Mouse (Mus musculus): ENCODE data around the gene Zdhhc22. TPM values are rescaled to one million over a fixed set of nuclear protein-coding genes. Genes with fewer than 3 reads are reported as not detected.

Zdhhc22 gene
- total RNA-seq, 2 experiments from 2014 or later, result not detected

- no peak for ATAC-seq (replicated peaks; ENCODE audit: poor library complexity)
Measured at GRCm38 (mm10) chr12:86964278-86965057, 25.8 kb downstream of the Zdhhc22 start.

- no peak for ATAC-seq (replicated peaks; ENCODE audit: poor library complexity)
Measured at GRCm38 (mm10) chr12:86961589-86962344, 28.5 kb downstream of the Zdhhc22 start.

GRCm38 (mm10) chr12:86960791-86961335, 29.4 kb downstream of the Zdhhc22 start:
- no peak for ATAC-seq (replicated peaks; ENCODE audit: poor library complexity)

GRCm38 (mm10) chr12:86960138-86960537, 30.1 kb downstream of the Zdhhc22 start:
- no peak for ATAC-seq (replicated peaks; ENCODE audit: poor library complexity)

GRCm38 (mm10) chr12:86959661-86960060, 30.6 kb downstream of the Zdhhc22 start:
- ATAC-seq (replicated peaks; ENCODE audit: poor library complexity), result no peak

GRCm38 (mm10) chr12:86958558-86958957, 31.7 kb downstream of the Zdhhc22 start:
- ATAC-seq (replicated peaks; ENCODE audit: poor library complexity), result no peak

- ATAC-seq (replicated peaks; ENCODE audit: poor library complexity), result no peak
Measured at GRCm38 (mm10) chr12:86955894-86956293, 34.3 kb downstream of the Zdhhc22 start.

GRCm38 (mm10) chr12:86952331-86952850, 37.8 kb downstream of the Zdhhc22 start:
- no peak for ATAC-seq (replicated peaks; ENCODE audit: poor library complexity)

GRCm38 (mm10) chr12:86950961-86951360, 39.3 kb downstream of the Zdhhc22 start:
- ATAC-seq (replicated peaks; ENCODE audit: poor library complexity), result no peak

GRCm38 (mm10) chr12:86950161-86950960, 39.9 kb downstream of the Zdhhc22 start:
- ATAC-seq (replicated peaks; ENCODE audit: poor library complexity), result peak; percentile 41

GRCm38 (mm10) chr12:86949501-86949900, 40.7 kb downstream of the Zdhhc22 start:
- no peak for ATAC-seq (replicated peaks; ENCODE audit: poor library complexity)

- no peak for ATAC-seq (replicated peaks; ENCODE audit: poor library complexity)
Measured at GRCm38 (mm10) chr12:86948627-86949026, 41.6 kb downstream of the Zdhhc22 start.

- no peak for ATAC-seq (replicated peaks; ENCODE audit: poor library complexity)
Measured at GRCm38 (mm10) chr12:86947681-86948401, 42.4 kb downstream of the Zdhhc22 start.

GRCm38 (mm10) chr12:86946862-86947574, 43.2 kb downstream of the Zdhhc22 start, which contains the start of gene Cipc:
TSS of gene Cipc (plus strand) at chr12:86947043.
- peak; percentile 77 for ATAC-seq (replicated peaks; ENCODE audit: poor library complexity)

GRCm38 (mm10) chr12:86946301-86946781, 43.9 kb downstream of the Zdhhc22 start:
- no peak for ATAC-seq (replicated peaks; ENCODE audit: poor library complexity)

GRCm38 (mm10) chr12:86945126-86945525, 45.1 kb downstream of the Zdhhc22 start:
- ATAC-seq (replicated peaks; ENCODE audit: poor library complexity), result 0 out of 2 replicates have a peak, but pooled peaks have one; percentile 19

GRCm38 (mm10) chr12:86943421-86943820, 46.8 kb downstream of the Zdhhc22 start:
- ATAC-seq (replicated peaks; ENCODE audit: poor library complexity), result no peak

- no peak for ATAC-seq (replicated peaks; ENCODE audit: poor library complexity)
Measured at GRCm38 (mm10) chr12:86941734-86942486, 48.3 kb downstream of the Zdhhc22 start.

Data from megakaryocyte progenitor cell, adult 5-6 weeks (primary cell).